In the genomic region with DNA sequence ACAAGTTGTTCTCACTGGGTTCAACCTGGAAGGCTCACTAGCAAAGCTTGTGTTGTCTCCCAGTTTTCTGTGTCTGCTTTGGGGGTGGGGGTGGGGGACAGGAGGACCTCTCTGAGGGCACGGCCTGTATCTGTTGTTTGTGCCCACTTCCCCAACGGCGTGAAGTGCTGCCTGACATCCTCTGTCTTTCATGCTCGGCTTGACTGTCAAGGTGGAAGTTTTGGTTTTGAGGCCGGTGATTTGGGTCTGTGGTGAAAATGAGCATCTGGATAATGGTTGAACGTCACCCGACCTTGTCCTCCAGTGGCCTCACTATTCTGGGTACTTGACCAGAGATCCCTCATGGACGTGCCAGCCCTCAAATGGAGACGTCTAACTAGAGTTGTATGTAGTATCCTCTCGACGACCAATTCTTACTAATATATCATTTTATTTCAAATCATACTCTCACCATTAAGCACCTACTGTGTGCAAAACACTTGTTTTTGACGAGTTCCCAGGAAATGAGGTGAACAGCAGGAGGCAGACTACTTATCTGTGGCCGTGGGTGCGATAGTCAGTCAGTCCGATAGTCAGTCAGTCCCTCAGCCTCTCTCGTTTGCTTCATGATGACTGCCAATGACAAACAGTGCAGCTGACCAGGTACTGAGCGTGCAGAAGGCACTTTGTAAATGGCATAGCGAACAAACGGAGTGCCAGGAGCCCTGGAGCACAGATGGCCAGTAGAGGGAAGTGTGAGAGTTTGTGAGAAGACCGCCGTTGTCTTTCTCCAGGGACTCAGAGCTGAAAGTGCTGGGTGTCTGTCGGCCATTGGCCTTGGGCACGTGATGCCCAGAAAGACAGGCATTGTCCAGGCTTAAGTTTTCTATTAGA, we compare ENCODE assay signal across 16 mouse cellular contexts. TPM values are rescaled to one million over a fixed set of nuclear protein-coding genes. Genes with fewer than 3 reads are reported as not detected.
DNase-seq lines count a peak whose midpoint lies in the region; ATAC-seq and TF ChIP-seq lines count a peak whose summit lies in the region.
"Had no signal": no experiment of that assay in that cellular context is flagged by ENCODE, and none has a peak within 500 bp of the region (broad histone marks: within the 10 kb centered on the region; RNA-seq: fewer than 3 reads in every experiment).

No protein-coding gene starts in this region.

- peaks cover 13% of the 10 kb centered on the region for H3K4me1 ChIP-seq in intestine, postnatal 0 days (replicated peaks; ENCODE audit: control insufficient read depth, insufficient read depth, low read length)
- peaks cover 32% of the 10 kb centered on the region for H3K4me1 ChIP-seq in intestine, embryonic 16.5 days (ENCODE audit: control insufficient read depth, insufficient read depth, low read length)
- H3K4me1 ChIP-seq in liver, embryonic 11.5 days (replicated peaks; ENCODE audit: control insufficient read depth, insufficient read depth, low read length): peaks cover 13% of the 10 kb centered on the region
- peaks cover 7% of the 10 kb centered on the region for H3K4me1 ChIP-seq in midbrain, embryonic 15.5 days

- DNase-seq in B cell, adult 2 months: peak; percentile 45 to 60
- peak; percentile 59 for DNase-seq in brain, embryonic 14.5 days (ENCODE audit: low read depth)
- DNase-seq in liver, embryonic 11.5 days (ENCODE audit: low spot score): no peak
- no peak for DNase-seq in thymus, postnatal 0 days (ENCODE audit: low spot score)
- no peak for DNase-seq in right cerebral cortex, adult 18-20 months
- DNase-seq: adrenal gland, postnatal 36 days; embryo, embryonic 11 days; kidney, postnatal 10 days; layer of hippocampus, postnatal 36 days; retina, postnatal 1 day had no signal

- no peak overlapping the region for H3K9ac ChIP-seq in intestine, postnatal 0 days (ENCODE audit: low read depth, low read length)
- no peak overlapping the region for H3K9ac ChIP-seq in intestine, embryonic 16.5 days (ENCODE audit: low read depth, low read length)
- H3K9ac ChIP-seq in liver, embryonic 11.5 days (ENCODE audit: low read depth, low read length): no peak overlapping the region
- H3K9ac ChIP-seq in midbrain, embryonic 15.5 days: no peak overlapping the region
- H3K9ac ChIP-seq: heart, embryonic 15.5 days; stomach, embryonic 15.5 days had no signal

- H3K36me3 ChIP-seq in intestine, postnatal 0 days (ENCODE audit: control insufficient read depth, insufficient read depth): peaks cover 13% of the 10 kb centered on the region; the same call in 1 of the 2 replicates
- 0 out of 2 replicates have a peak, but pooled peaks cover 2% of the 10 kb centered on the region for H3K36me3 ChIP-seq in intestine, embryonic 16.5 days (ENCODE audit: control insufficient read depth, insufficient read depth, low read length)
- no peaks in the 10 kb centered on the region for H3K36me3 ChIP-seq in liver, embryonic 11.5 days (ENCODE audit: control insufficient read depth, insufficient read depth, low read length)
- no peaks in the 10 kb centered on the region for H3K36me3 ChIP-seq in midbrain, embryonic 15.5 days (replicated peaks)
- H3K36me3 ChIP-seq: heart, embryonic 15.5 days; hindbrain, embryonic 15.5 days; stomach, embryonic 15.5 days had no signal

- H3K27ac ChIP-seq in intestine, postnatal 0 days (ENCODE audit: low read depth, low read length): no peak overlapping the region
- H3K27ac ChIP-seq in intestine, embryonic 16.5 days (ENCODE audit: low read length): no peak overlapping the region
- peak overlapping the region; percentile 54; the same call in 1 of the 2 replicates for H3K27ac ChIP-seq in liver, embryonic 11.5 days (ENCODE audit: low read depth, low read length)
- H3K27ac ChIP-seq in midbrain, embryonic 15.5 days: no peak overlapping the region
- H3K27ac ChIP-seq: heart, embryonic 15.5 days; hindbrain, embryonic 15.5 days; stomach, embryonic 15.5 days had no signal

- no peak overlapping the region for H3K4me3 ChIP-seq in intestine, postnatal 0 days (ENCODE audit: low read depth, low read length)
- no peak overlapping the region for H3K4me3 ChIP-seq in intestine, embryonic 16.5 days (ENCODE audit: low read length)
- no peak overlapping the region for H3K4me3 ChIP-seq in liver, embryonic 11.5 days (ENCODE audit: low read depth, low read length)
- H3K4me3 ChIP-seq in midbrain, embryonic 15.5 days: no peak overlapping the region
- H3K4me3 ChIP-seq: heart, embryonic 15.5 days; hindbrain, embryonic 15.5 days; stomach, embryonic 15.5 days had no signal

- ATAC-seq in intestine, postnatal 0 days: no peak
- no peak for ATAC-seq in intestine, embryonic 16.5 days
- ATAC-seq in liver, embryonic 11.5 days (replicated peaks; ENCODE audit: low FRiP score): no peak
- ATAC-seq in midbrain, embryonic 15.5 days (replicated peaks): no peak

- no peaks in the 10 kb centered on the region for H3K27me3 ChIP-seq in intestine, postnatal 0 days (replicated peaks; ENCODE audit: control insufficient read depth, insufficient read depth, low read length)
- no peaks in the 10 kb centered on the region for H3K27me3 ChIP-seq in intestine, embryonic 16.5 days (replicated peaks; ENCODE audit: control insufficient read depth, insufficient read depth, low read length)
- no peaks in the 10 kb centered on the region for H3K27me3 ChIP-seq in liver, embryonic 11.5 days (replicated peaks; ENCODE audit: control insufficient read depth, insufficient read depth, low read length)
- no peaks in the 10 kb centered on the region; the same call in 1 of the 2 replicates for H3K27me3 ChIP-seq in midbrain, embryonic 15.5 days (replicated peaks)
- H3K27me3 ChIP-seq: hindbrain, embryonic 15.5 days; stomach, embryonic 15.5 days had no signal

- no peaks in the 10 kb centered on the region for H3K9me3 ChIP-seq in intestine, postnatal 0 days (ENCODE audit: control insufficient read depth)
- H3K9me3 ChIP-seq in intestine, embryonic 16.5 days (ENCODE audit: control insufficient read depth, low read length): no peaks in the 10 kb centered on the region
- no peaks in the 10 kb centered on the region for H3K9me3 ChIP-seq in liver, embryonic 11.5 days (ENCODE audit: control insufficient read depth, low read length)
- no peaks in the 10 kb centered on the region for H3K9me3 ChIP-seq in midbrain, embryonic 15.5 days
- H3K9me3 ChIP-seq: heart, embryonic 15.5 days; hindbrain, embryonic 15.5 days; stomach, embryonic 15.5 days had no signal

- WGBS in intestine, postnatal 0 days: 86% methylated on average over 23 of the region's 23 CpGs
- WGBS in intestine, embryonic 16.5 days: 81% methylated on average over 23 of the region's 23 CpGs
- WGBS in liver, embryonic 11.5 days: 69% methylated on average over 23 of the region's 23 CpGs
- WGBS in midbrain, embryonic 15.5 days: 83% methylated on average over 23 of the region's 23 CpGs

- peak; percentile 32; the same call in 1 of the 2 replicates for TF ChIP-seq CTCF in intestine, postnatal 0 days (IDR thresholded peaks at IDR 0.05; ENCODE audit: low read depth)
- 0 out of 2 replicates have a peak, but pooled peaks have one; percentile 2 for TF ChIP-seq CTCF in brain, embryonic 14.5 days (IDR thresholded peaks at IDR 0.05; ENCODE audit: borderline replicate concordance, extremely low read depth, insufficient read depth, insufficient read length)

- TF ChIP-seq POLR2A in brain, embryonic 14.5 days (IDR thresholded peaks at IDR 0.05; ENCODE audit: borderline replicate concordance, extremely low read depth, insufficient read depth, insufficient read length, poor library complexity, severe bottlenecking): no peak

- H3K4me2 ChIP-seq in intestine, postnatal 0 days (replicated peaks; ENCODE audit: low read depth): no peak overlapping the region
- H3K4me2 ChIP-seq in intestine, embryonic 16.5 days (ENCODE audit: low read depth, low read length): no peak overlapping the region
- H3K4me2 ChIP-seq in liver, embryonic 11.5 days: no peak overlapping the region
- no peak overlapping the region for H3K4me2 ChIP-seq in midbrain, embryonic 15.5 days

RNA-seq across cellular contexts. Expression of a gene that starts 33.4 kb away (rescaled TPM):
- polyA plus RNA-seq in intestine, postnatal 0 days (2015; fragmentation: Nextera tagmentation; extraction: Ambion mirVana): 61.7 and 69.2 TPM in 2 replicates
- 21.7 and 27.1 TPM in 2 replicates for polyA plus RNA-seq in intestine, embryonic 16.5 days (2015; fragmentation: Nextera tagmentation; extraction: Ambion mirVana)
- 8.1 and 8.8 TPM in 2 replicates for polyA plus RNA-seq in brain, embryonic 14.5 days (2012; rRNA removed)
- 14.1 and 14.3 TPM in 2 replicates for polyA plus RNA-seq in liver, embryonic 11.5 days (2014; fragmentation: Nextera tagmentation; extraction: Ambion mirVana)
- 31.2 and 33.5 TPM in 2 replicates for polyA plus RNA-seq in thymus, postnatal 0 days (2015; fragmentation: Nextera tagmentation; extraction: Ambion mirVana)
- 4.9 TPM in 2 replicates for polyA plus RNA-seq in midbrain, embryonic 15.5 days (2015; fragmentation: Nextera tagmentation; extraction: Ambion mirVana)

RNA-seq across cellular contexts. Expression of a gene that starts 50.4 kb away (rescaled TPM):
- 220 and 231 TPM in 2 replicates for polyA plus RNA-seq in intestine, postnatal 0 days (2015; fragmentation: Nextera tagmentation; extraction: Ambion mirVana)
- 150 and 184 TPM in 2 replicates for polyA plus RNA-seq in intestine, embryonic 16.5 days (2015; fragmentation: Nextera tagmentation; extraction: Ambion mirVana)
- polyA plus RNA-seq in brain, embryonic 14.5 days (2012; rRNA removed): 40.1 and 44.0 TPM in 2 replicates
- polyA plus RNA-seq in liver, embryonic 11.5 days (2014; fragmentation: Nextera tagmentation; extraction: Ambion mirVana): 71.9 and 76.9 TPM in 2 replicates
- polyA plus RNA-seq in thymus, postnatal 0 days (2015; fragmentation: Nextera tagmentation; extraction: Ambion mirVana): 57.7 and 58.4 TPM in 2 replicates
- polyA plus RNA-seq in midbrain, embryonic 15.5 days (2015; fragmentation: Nextera tagmentation; extraction: Ambion mirVana): 48.4 and 52.2 TPM in 2 replicates

Comparison
In these comparisons a context has a peak if more than half of its experiments do, and no peak if none do; other contexts are left out.
1. DNase-seq: peak in B cell, adult 2 months (2 of 2) and brain, embryonic 14.5 days (single experiment); none in liver, embryonic 11.5 days (single experiment), thymus, postnatal 0 days (single experiment) and right cerebral cortex, adult 18-20 months (single experiment).